Mouse (Mus musculus) liver, embryonic 14.5 days (tissue): Measurements from ENCODE around the gene Rasl11a.

Experiments used
- CTCF ChIP-seq: IDR thresholded peaks from 2 replicates; pipeline ENCODE4 v1.5.1; 2016; ENCODE audit warnings: antibody characterized with exemption, low read depth, control low read depth
- EP300 ChIP-seq: IDR thresholded peaks from 2 replicates; pipeline ENCODE4 v1.6.1; 2016; ENCODE audit warnings: antibody characterized with exemption, low read depth

DNA sequence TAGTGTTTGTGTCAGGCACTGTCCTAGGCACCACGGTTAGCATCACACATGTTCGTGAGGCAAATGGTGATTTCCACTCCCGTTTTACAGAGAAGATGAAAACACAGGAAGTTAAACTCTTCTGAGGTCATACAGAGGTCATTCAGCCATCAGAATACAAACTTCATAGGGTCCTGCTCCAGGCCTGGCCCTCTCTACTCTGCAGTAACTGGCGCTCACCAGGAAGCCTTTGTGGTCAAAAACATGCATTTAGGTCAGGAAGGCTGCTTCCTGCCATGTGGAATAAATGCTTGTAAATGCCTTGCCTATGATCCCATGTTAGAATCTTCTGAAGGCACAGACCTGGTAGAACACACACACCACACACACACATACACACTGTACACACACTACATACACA, 20.6 kb downstream of the Rasl11a start:
- TF ChIP-seq CTCF (no peak), EP300 (no peak)
